Mouse (Mus musculus) right cerebral cortex, adult 2 months (tissue): ENCODE measurements around the gene Tatdn2.
A peak's percentile ranks its signal among the peaks of the same experiment; 100 is the strongest.

ENCODE experiments used
- DNase-seq, 2 experiments: peaks; one replicate each; pipeline ENCODE4 v3.0.0; 2021 to 2022; ENCODE audit warnings: low spot score in 2 of 2

The Tatdn2 gene

GRCm38 (mm10) chr6:113696582-113697221 is at the start of gene Tatdn2:
Tatdn2 (plus strand) TSS chr6:113697050.
- DNase-seq = peak; percentile 95 to 96

GRCm38 (mm10) chr6:113649346-113650196 is 47.3 kb upstream of the Tatdn2 start:
- no peak for DNase-seq

GRCm38 (mm10) chr6:113650197-113650640 is 46.6 kb upstream of the Tatdn2 start:
- no peak for DNase-seq

GRCm38 (mm10) chr6:113651626-113652025 is 45.2 kb upstream of the Tatdn2 start:
- DNase-seq = no peak

- DNase-seq = no peak
Observed at GRCm38 (mm10) chr6:113653551-113653950, 43.3 kb upstream of the Tatdn2 start.

- no peak for DNase-seq
Observed at GRCm38 (mm10) chr6:113654102-113654501, 42.7 kb upstream of the Tatdn2 start.

GRCm38 (mm10) chr6:113654753-113655397 is 42.0 kb upstream of the Tatdn2 start:
- no peak for DNase-seq

- no peak for DNase-seq
Observed at GRCm38 (mm10) chr6:113655475-113655874, 41.4 kb upstream of the Tatdn2 start.

GRCm38 (mm10) chr6:113656847-113657246 is 40.0 kb upstream of the Tatdn2 start:
- DNase-seq = no peak

GRCm38 (mm10) chr6:113658226-113658625 is 38.6 kb upstream of the Tatdn2 start:
- DNase-seq = no peak

GRCm38 (mm10) chr6:113659648-113660491 is 37.0 kb upstream of the Tatdn2 start:
- no peak for DNase-seq

- DNase-seq = no peak
Observed at GRCm38 (mm10) chr6:113660492-113661352, 36.1 kb upstream of the Tatdn2 start.

- no peak for DNase-seq
Observed at GRCm38 (mm10) chr6:113661353-113662241, 35.3 kb upstream of the Tatdn2 start.

GRCm38 (mm10) chr6:113662964-113663700 is 33.7 kb upstream of the Tatdn2 start:
- no peak for DNase-seq

- no peak for DNase-seq
Observed at GRCm38 (mm10) chr6:113664305-113664704, 32.5 kb upstream of the Tatdn2 start.

- DNase-seq = no peak
Observed at GRCm38 (mm10) chr6:113667611-113668122, 29.2 kb upstream of the Tatdn2 start.

GRCm38 (mm10) chr6:113668287-113669154 is 28.3 kb upstream of the Tatdn2 start:
- DNase-seq = no peak

GRCm38 (mm10) chr6:113669821-113670220 is 27.0 kb upstream of the Tatdn2 start:
- DNase-seq = no peak
